Mouse (Mus musculus) retina, adult 2 months (tissue): ENCODE measurements around the gene Arl5a.

Experiments
- DNase-seq: peaks from one replicate; pipeline ENCODE4 v3.0.0-alpha.2; 2012; ENCODE audit warnings: low read depth, low spot score

Arl5a gene

GRCm38 (mm10) chr2:52422871-52423610 is 1.7 kb downstream of the Arl5a start:
- DNase-seq, result no peak

DNA sequence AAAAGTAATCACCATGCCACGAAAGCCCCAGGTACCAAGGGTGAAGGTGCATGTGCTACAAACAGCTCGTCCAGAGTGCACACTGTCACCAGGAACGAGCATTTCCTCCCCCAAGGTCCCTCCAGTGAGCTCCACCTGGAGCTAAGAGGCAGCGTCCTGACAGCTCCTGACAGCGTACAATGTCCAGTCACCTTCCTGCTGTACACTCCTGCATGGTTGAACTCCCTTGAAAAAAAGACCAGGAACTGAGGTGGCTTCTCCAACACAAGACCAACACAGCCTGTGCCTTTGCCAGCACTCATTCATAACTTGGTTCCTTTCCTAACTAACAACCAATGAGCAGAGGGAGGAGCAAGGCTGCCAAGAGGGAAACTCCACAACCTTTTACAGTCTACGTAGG is 3.5 kb downstream of the Arl5a start:
- DNase-seq, result no peak

GRCm38 (mm10) chr2:52420001-52420710 is 4.5 kb downstream of the Arl5a start:
- DNase-seq, result no peak

DNA sequence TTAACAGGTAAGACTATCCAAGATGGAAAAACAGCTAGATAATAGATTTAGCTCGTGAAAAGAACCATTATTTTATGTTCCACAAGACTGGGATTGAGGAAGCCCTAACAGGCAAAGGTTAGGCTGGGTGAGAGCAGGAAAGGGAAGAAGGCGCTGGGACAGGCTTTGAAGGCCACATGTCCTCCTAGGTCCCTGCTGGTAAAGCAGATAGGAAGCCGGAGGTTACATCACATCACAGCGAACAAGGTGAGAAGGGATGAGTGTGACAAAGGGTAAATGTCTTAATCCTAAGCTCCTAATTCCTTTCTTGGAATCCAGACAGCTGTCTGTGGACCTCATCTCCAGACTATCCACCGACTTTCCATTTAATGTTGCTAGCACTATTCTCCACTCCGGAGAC is 5.4 kb downstream of the Arl5a start:
- DNase-seq, result no peak

GRCm38 (mm10) chr2:52412524-52413037 is 12.1 kb downstream of the Arl5a start:
- no peak for DNase-seq

DNA sequence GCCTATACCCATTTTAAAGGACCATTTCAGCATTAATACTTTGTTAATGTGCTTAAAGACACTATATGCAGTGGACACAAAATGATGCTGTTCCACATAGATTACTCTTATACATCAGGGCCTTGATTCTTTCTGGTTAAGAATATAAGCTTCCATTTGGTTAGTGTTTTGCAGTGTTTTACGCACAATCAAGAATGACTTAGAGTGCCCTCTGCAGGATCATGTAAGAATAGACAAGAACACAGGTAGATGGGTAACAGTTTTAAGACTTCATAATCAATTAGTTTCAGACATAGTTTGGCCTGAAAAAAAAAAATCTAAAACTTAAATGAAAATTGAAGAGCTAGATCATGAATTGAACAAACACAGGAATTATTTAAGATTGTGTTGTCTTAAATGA is 18.2 kb downstream of the Arl5a start:
- no peak for DNase-seq

- no peak for DNase-seq
These were observed 19.5 kb downstream of the Arl5a start for GRCm38 (mm10) chr2:52405238-52405637.

DNA sequence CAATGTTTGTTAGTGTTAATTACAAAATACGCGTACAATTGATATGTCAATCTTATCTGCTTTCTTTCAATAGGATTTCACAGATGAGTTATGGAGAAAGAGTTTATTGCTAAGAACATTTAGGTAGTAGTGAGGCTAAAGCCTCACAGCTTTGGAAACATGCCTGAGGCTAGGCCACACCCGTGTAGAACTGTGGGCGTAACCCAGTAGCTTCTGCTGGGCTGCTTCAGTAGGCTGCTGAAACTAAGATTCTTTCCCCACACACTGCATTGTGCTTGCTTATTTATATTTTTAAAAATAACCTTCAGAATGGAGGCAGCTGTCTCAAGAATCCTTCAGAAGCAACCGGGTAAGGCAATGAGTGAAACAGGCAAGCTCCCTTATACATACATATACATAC is 30.2 kb downstream of the Arl5a start:
- DNase-seq, result no peak

DNA sequence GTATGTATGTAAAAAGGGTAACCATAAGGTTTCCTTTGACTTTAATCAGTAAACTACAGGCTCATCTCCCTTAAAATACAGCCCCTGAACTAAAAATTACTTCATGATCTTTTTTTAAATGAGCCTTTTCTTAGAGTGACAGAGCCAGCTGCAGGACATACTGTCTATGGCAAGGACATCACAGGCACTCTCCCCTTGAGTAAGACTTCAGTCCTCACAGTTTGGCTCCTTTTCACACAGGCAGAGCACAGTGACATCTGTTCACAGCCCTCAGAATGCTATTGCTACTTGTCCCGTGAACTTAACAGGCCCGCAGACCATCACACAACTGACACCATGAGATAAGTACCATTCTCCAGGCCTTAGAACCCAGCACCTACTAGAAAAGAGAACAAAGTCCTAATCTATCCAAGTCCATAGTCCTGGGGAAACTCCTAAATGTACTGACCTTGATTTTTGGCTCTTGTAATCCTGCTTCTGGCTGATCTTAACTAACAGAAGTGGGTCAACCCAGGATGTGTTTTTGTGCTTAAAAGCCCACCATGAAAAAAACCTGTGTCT is 34.2 kb downstream of the Arl5a start:
- DNase-seq, result no peak

GRCm38 (mm10) chr2:52389975-52390374 is 34.7 kb downstream of the Arl5a start:
- DNase-seq, result no peak

DNA sequence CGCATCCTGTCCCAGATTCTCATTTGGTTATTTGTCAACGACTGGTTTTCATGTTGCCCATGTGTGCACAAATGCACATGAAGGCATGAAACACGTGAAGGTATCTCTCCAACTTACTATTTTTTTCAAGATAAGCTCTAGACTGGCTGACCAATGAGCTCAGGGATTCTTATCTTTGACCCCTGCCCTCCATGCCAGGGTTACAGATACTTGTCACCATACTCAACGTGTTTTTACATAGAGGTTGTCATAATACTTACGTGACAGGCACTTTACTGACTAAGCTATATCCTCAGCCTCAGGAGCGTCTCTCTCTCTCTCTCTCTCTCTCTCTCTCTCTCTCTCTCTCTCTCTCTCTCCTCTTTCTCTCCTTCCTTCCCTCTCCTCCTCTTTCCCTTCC is 38.2 kb downstream of the Arl5a start:
- no peak for DNase-seq

- DNase-seq, result no peak
These were observed 38.7 kb downstream of the Arl5a start for GRCm38 (mm10) chr2:52386037-52386436.

DNA sequence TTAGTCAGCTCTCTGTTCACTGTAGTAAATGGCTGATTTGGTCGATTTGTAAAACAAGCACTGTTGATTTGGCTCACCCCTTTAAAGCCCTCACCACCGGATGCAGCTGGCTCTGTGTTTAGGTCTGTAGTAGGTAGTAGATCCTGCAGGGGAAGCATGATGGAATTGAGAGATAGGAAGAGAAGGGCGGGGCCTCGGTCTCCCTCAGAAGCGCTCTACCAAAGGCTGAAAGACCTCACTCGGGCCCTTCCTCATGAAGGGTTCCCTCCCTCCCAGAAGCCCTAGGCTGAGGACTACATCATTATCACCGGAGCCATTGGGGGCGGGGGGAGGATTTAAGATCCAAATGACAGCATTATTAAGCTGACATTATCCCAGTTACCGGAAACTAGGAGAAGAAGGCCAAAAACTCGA is 45.8 kb downstream of the Arl5a start:
- DNase-seq, result no peak

DNA sequence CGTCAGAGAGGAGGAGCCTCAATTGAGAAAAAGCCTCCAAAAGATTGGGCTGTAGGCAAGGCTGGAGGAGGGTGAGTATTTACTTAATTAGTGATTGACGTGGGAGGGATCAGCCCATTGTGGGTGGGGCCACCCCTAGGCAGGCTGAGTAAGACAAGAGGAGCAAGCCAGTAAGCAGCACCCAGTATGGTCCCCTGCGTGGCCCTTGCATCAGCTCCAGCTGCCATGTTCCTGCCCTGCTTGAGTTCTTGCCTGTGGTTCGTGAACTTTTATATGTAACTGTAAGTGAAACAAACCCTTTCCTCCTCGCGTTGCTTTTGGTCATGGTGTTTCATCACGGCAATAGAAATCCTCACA is 46.3 kb downstream of the Arl5a start, which contains the start of gene Neb:
Gene Neb, minus strand, starts transcription at position 27 of the 357 bp plus-strand sequence.
- no peak for DNase-seq

DNA sequence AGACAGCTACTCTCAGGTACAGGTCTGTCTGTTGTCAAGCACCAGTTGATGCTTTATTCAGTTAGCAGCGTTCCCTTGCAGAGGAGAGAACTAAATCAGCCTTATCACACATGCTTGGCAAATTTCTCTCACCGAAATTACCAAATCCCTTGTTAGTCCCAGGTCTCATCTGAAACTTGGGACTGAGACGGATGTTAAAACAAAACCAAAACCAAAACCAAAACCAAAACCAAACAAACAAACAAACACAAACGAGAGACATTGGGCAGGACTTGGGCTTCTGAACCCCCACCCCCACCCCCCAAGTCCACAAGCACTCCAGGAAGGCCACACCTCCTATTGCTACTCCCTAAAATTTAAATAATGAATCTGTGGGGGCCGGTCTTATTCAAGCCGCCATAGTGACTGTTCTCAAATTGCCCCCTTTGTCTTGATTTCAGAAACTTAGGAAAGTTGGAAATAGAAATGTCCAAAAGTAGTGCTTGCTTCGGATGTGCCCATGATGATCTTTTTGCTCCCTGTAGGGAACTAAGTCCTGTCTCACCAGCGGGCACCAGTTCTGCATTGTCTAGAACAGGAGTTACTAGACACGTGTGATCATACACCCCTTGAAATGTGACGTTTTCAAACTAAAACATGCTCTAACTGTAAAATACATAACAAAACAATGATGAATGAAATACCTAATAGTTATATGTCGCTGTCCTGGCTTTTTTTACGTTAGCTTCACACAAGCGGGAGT is 46.8 kb downstream of the Arl5a start:
- DNase-seq, result no peak

DNA sequence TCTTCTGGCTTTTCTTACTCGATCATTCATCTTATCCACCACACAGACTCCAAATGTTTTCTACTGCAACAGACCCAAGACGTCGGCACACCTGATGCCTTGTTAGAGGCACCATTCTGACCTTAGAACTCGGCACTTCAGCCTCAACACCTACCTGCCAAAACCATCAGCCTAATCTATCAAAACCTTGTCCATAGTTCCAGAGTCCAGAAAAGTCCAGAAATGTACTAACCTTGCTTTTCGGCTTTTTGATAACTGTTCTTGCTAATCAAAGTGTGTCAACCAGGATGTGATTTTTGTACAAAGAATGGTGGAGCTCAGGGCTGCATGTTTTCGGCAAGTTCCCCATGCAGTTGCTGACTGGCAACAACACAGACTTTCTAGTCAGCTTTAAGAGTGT is 50.0 kb downstream of the Arl5a start:
- no peak for DNase-seq

DNA sequence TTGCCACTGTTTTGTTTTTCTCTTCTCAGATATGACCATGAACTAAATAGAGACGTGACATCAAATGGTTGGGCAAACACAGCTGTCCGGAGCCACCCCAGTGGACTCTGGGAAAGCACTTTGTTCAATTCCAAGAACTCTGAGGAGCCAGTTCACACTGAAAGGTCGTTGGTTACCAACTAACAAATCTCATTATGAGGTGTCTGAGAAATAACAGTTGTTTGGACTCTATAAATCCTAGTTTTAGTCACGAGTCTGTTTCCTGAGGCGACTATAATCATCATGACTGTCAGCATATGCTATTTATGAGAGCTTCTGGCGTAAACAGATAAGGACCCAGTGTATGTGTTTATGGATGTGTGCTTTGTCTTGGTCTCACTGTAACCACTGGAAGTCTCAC is 52.2 kb downstream of the Arl5a start:
- no peak for DNase-seq

- no peak for DNase-seq
These were observed 52.6 kb downstream of the Arl5a start for GRCm38 (mm10) chr2:52372080-52372479.

GRCm38 (mm10) chr2:52371066-52371465 is 53.6 kb downstream of the Arl5a start:
- DNase-seq, result no peak

GRCm38 (mm10) chr2:52369622-52370021 is 55.1 kb downstream of the Arl5a start:
- no peak for DNase-seq

DNA sequence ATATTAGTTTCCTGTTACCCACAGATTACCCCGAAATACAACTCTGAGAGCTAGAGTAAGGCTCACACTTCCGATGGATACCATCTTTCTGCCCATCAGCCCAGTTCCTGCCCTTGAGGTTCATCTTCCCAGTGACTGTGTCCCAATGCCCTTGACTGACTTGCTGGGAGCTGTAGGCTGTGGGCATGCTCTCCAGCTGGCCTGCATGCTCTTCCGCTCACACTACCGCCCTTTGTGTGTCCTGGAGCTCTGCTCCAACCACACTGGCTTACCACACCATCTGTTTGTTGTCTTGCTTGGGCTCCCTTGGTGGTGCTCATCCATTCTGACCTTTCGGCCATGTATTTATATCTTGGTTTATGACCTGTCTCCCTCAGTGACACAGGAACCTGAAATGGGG is 57.0 kb downstream of the Arl5a start:
- no peak for DNase-seq

DNA sequence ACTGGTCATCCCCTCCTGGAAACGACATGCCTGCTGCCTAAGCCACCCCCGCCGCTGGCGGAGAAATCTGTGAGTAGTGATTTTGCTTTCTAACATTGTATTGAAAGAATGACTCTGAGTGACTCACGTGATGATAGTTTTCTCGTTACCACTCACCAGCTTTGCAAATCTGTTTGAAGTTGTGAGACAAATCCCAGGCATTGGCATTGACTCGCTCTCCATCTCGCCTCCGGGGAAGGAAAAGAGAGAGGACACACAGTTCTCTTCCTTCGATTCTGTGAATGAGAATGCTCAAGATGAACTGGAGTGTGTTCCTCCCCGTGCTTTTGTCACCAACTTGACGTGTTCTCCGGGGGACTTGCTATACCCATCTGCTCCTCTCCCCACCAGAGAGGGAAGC is 57.5 kb downstream of the Arl5a start:
- DNase-seq, result no peak
